Mouse (Mus musculus) brown adipose tissue, adult 24 weeks (tissue): ENCODE data around the gene Usp49. TPM values are rescaled to one million over a fixed set of nuclear protein-coding genes. Genes with fewer than 3 reads are reported as not detected.

Source experiments
- H3K27ac ChIP-seq: fragments of 200-500 bp; replicated peaks from 2 replicates; pipeline ENCODE4 v1.5.1; 2012; ENCODE audit warnings: low read depth, mild to moderate bottlenecking, low read length
- H3K4me1 ChIP-seq: fragments of 200-500 bp; 2 replicates; pipeline ENCODE4 v1.6.1; 2012; ENCODE audit warnings: low read length, mixed read lengths; ENCODE audit not compliant: control insufficient read depth, insufficient read depth, insufficient read length
- H3K4me3 ChIP-seq: fragments of 200-500 bp; 2 replicates; pipeline ENCODE4 v1.5.1; 2012; ENCODE audit warnings: low read depth, mild to moderate bottlenecking, low read length, moderate library complexity; ENCODE audit not compliant: insufficient read depth
- polyA plus RNA-seq: library from polyadenylated mRNA; stranded (reverse); fragments of >200 nt; gene quantifications from 2 replicates; pipeline ENCODE4 v1.2.4, GENCODE M21; 2012; ENCODE audit not compliant: missing spikeins, insufficient read depth, insufficient read length

The Usp49 gene
- polyA plus RNA-seq, 1 experiment: 2.1 TPM

DNA sequence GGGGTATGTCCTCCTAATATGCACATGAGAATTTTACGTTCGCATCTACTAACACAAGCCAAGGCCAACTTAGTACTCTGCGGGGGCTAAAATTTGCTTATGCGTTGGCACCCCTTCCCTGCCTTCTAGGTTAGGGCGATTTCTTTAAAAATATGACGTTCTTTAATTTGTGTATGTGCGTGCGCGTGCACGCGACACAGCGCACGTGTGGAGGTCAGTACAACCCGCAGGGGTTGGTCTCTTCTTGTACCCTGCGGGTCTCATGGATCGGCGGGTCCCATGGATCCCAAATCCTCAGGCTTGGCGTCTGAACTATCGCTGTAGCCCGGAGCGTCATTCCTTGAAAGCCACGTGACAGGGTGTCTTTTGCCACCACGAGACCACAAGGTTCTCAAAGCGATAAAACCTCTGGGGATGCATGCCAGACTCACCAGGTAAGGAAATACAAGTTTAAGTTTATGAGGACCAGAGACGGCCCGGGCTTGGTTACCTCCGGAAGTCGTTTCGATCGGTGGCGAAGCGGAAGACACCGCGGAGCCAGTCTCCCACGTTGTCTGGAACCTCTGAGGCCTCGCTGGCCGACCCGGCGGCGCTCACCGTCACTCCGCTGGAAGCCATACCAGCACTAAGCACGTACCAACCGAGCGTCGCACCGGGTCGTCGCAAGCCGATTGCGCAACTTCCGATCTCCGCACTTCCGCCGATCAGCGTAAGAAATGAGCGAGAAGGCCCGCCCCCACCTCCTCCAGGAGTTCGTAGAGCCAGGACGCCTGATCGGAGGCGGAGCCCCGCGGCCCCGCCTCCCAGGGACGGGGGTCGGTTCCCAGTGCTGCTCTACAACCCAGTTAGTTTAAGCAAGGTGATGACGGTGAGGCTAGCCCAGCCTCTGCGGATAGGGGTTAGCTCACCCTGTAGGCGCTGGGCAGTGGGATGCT is 57.2 kb downstream of the Usp49 start:
- H3K27ac ChIP-seq: peak overlapping the region; percentile 73
- peaks cover 2% of the 10 kb centered on the region; the same call in 1 of the 2 replicates for H3K4me1 ChIP-seq
- peak overlapping the region; percentile 66 for H3K4me3 ChIP-seq

DNA sequence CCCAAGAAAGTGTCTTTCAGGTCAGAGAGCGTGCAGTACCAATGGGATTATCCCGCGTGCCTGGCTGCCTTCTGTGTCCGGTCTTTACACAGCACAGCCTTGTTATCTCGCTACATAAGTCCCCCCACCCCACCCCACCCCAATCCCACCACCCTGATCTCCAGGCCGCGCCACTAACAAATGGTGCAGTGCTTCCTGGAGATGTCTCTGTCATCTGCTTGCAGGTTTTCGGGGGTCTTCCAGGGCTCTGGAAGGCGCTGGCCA is 57.8 kb downstream of the Usp49 start, which contains the start of gene Tomm6:
Gene Tomm6 (minus strand): TSS at position 43 of the 264 bp plus-strand sequence.
- Histone ChIP-seq H3K4me3 (peak within 1 kb of the TSS; percentile 66), H3K27ac (peak within 1 kb of the TSS; percentile 73), H3K4me1 (peaks cover 2% of the 10 kb centered on the region; the same call in 1 of the 2 replicates)

DNA sequence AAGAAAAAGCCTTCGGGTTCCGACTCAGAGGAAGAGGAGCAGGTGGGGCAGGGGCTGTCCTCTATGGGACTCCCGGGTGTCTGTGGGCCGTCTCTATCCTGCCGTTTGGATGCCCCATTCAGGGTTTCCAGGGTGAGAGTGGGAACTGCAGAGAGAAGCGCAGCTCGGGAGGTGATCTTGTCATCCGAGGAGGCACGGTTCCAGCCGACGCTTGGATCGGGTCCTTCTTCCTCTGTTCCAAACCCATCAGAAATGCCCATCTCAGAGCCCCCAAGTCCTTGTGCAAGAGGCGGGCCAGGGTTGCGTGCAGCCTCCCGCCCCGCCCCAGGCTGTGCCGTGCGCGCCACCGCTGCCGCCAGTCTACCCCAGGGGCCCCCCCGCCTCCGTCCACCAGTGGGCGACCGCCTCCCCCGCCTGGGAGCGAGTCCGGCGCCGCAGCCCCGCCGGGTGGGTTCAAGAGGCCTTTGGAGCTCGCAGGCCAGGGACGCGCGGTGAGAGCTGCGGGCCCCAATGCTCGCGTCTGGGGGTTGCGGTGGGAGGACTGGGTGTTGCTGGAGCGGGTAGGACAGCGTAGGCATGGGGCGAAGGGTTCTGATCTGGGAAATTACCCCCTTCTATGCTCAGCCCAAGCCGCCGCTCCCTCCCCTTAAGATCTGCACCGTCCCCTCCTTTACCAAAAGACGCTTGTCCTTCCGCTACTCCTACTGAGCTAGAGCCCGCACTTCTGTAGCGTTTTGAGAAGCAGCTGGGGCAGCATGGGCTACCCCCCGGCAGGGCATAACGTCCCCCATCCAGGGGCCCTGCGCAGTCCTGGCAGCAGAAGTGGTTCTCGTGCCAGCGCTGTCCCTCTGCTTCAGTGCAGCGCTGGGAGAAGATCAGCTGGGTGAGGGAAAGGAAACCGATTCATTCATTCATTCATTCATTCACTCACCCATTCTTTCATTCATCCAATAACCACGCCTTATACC is 58.4 kb downstream of the Usp49 start, which contains the start of gene Frs3:
Gene Frs3 (plus strand): TSS at position 423 of the 968 bp plus-strand sequence.
- H3K27ac ChIP-seq: peak within 1 kb of the TSS; percentile 73
- peak within 1 kb of the TSS; percentile 66 for H3K4me3 ChIP-seq
- peaks cover 2% of the 10 kb centered on the region; the same call in 1 of the 2 replicates for H3K4me1 ChIP-seq

DNA sequence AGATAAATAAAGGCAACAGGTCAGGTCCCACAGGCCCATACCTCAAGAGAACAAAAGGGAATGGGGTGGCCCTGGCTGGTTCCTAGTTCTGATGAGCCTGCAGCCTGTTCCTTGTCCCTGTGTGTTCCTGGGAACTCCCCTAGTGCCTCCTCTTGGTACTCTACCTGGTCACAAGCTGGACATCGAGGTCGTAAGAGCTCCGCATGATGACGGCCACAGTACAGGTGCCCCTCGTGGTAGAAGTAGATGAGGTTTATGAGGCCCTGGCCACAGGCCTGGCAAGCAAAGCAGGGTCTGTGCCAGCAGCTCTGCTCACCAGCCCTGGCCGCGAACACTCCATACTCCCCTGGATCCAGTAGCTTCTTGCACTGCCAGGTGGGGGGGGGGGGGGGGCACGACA is 59.4 kb downstream of the Usp49 start:
- Histone ChIP-seq H3K4me1 (peaks cover 2% of the 10 kb centered on the region; the same call in 1 of the 2 replicates), H3K4me3 (no peak overlapping the region), H3K27ac (no peak overlapping the region)

GRCm38 (mm10) chr17:47691650-47692049 is 61.2 kb downstream of the Usp49 start:
- H3K4me1 ChIP-seq: peaks cover 2% of the 10 kb centered on the region; the same call in 1 of the 2 replicates
- no peak overlapping the region for H3K4me3 ChIP-seq
- no peak overlapping the region for H3K27ac ChIP-seq

DNA sequence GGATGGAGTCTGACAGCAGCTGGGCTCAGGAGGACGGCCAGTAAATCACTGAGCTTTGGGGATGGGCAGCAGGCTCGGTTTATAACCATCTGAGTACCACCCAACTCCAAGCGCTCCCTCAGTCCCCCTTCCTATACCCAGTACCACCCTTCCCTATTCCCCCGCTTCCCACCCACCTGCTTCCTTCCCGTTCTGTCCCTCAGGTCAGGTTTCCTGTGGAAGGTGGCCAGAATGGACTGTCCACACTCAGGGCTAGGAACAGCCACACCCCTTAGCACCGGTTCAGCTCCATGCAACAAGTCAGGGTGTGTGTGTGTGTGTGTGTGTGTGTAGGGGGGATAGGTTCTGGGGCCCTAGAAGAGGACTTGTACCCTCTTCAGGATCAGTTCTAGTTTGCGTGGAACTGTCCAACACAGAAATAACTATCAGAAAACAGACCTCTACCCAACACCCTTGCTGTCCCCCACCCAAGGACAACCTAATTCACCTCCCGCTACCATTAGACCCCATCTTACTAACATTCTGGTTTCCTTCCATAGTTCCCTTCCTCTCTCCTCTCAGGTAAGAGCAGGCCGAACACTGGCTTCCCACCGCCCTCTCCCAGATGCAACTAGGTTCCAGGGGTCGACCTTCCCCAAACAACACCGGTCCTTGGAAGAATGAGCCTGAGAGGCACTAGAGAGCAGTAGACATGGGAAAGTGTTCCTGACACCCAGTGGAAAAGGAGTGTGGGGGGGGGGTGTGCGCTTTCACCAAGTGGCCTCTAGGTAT is 63.4 kb downstream of the Usp49 start:
- peak overlapping the region; percentile 78 for H3K4me3 ChIP-seq
- peaks cover 2% of the 10 kb centered on the region; the same call in 1 of the 2 replicates for H3K4me1 ChIP-seq
- H3K27ac ChIP-seq: peak overlapping the region; percentile 73

GRCm38 (mm10) chr17:47694442-47694502 is 63.8 kb downstream of the Usp49 start, which contains the start of gene Gm21981:
Gene Gm21981 (minus strand): TSS chr17:47694455.
- no peaks in the 10 kb centered on the region; the same call in 1 of the 2 replicates for H3K4me1 ChIP-seq
- H3K27ac ChIP-seq: peak within 1 kb of the TSS; percentile 73
- peak within 1 kb of the TSS; percentile 78 for H3K4me3 ChIP-seq

DNA sequence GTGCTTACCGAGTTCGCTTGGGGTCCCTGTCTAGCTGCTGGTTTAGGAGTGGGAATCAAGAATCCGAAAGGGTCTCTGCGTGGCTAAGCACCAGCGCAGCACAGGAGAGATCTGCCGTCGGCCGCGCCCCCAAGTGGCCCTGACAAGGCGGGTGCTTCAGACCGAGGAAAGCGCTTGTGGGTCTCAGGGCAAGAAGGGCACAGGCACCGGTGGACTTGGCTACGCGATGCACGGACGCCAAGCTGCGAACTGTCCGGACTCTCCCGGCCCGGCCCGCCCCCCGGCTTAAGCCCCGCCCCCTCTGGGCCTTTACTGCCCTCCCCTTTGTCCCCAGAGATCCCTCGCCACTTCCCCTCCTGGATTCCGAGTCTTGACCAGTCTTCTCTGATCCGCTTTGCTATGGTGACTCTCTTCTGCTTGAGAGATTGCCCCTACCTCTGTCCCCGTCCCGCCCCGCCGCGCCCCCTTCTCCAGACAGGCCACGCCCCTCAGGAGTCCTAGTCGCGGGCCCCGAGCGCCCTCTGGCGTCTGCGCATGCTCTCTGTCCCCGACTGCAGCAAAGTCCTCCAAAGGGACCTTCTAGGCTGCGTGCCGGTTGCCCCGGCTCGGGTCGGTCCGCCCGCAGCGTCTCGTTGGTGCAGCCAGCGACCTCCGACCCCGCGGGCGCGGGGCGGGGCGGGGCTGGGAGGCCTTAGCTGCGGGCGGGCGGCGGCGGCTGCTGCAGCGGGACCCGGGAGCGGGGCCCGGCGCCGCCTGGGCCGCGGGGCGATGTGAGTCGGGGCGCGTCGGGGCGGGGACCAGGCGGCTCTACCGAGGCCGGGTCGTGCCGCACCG is 64.2 kb downstream of the Usp49 start, which contains the start of gene Prickle4:
Gene Prickle4 (minus strand): TSS at position 234 of the 834 bp plus-strand sequence.
- H3K27ac ChIP-seq: peak within 1 kb of the TSS; percentile 73
- no peaks in the 10 kb centered on the region for H3K4me1 ChIP-seq
- H3K4me3 ChIP-seq: peak within 1 kb of the TSS; percentile 78

DNA sequence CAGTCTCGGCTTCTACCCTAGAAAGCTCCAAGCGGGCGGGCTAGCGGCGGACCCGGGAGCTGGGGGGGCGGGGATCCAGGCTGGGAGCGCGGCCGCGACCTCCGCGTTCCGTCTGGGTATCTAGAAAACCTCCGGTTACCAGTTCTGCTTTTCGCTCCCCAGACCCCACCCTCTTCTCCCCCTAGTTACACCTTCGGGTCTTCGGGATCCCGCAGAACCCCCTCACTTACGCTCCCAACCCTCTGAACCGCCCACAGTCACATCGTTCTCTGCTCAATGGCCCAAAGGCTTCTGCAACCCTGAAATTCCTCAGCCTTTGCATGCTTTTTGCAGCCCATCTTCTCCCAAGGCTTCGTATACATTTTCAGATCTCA is 64.8 kb downstream of the Usp49 start:
- H3K4me1 ChIP-seq: no peaks in the 10 kb centered on the region
- H3K27ac ChIP-seq: no peak overlapping the region
- H3K4me3 ChIP-seq: peak overlapping the region; percentile 78

- no peak overlapping the region for H3K4me3 ChIP-seq
- no peaks in the 10 kb centered on the region for H3K4me1 ChIP-seq
- H3K27ac ChIP-seq: no peak overlapping the region
These were observed 67.7 kb downstream of the Usp49 start for GRCm38 (mm10) chr17:47698156-47698555.

DNA sequence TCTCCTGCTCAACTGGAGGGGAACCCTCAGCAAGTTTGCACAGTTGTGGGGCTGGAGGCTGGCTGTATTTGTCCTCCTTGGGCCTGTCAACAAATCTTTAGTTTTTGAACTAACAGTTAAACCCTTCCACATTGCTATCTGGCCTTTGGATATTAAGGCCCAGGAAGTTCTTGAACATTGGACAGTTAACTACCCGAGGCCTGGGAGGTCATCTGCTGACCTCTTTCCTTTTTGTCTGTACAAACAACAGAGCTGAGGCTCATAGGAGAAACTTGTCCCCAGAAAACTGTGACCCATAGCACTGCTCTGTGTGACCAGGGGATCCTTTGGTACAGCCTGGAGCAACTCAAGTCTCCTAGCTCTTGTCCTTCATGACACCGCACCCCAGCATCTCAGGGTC is 68.6 kb downstream of the Usp49 start:
- no peak overlapping the region for H3K27ac ChIP-seq
- H3K4me1 ChIP-seq: no peaks in the 10 kb centered on the region
- H3K4me3 ChIP-seq: no peak overlapping the region

- H3K4me3 ChIP-seq: no peak overlapping the region
- no peaks in the 10 kb centered on the region for H3K4me1 ChIP-seq
- no peak overlapping the region for H3K27ac ChIP-seq
These were observed 71.3 kb downstream of the Usp49 start for GRCm38 (mm10) chr17:47701793-47702192.

GRCm38 (mm10) chr17:47702548-47703345 is 72.3 kb downstream of the Usp49 start:
- no peak overlapping the region for H3K27ac ChIP-seq
- H3K4me1 ChIP-seq: no peaks in the 10 kb centered on the region
- H3K4me3 ChIP-seq: no peak overlapping the region
